Comparison of ENCODE assay signal across 7 mouse cellular contexts in the genomic region with DNA sequence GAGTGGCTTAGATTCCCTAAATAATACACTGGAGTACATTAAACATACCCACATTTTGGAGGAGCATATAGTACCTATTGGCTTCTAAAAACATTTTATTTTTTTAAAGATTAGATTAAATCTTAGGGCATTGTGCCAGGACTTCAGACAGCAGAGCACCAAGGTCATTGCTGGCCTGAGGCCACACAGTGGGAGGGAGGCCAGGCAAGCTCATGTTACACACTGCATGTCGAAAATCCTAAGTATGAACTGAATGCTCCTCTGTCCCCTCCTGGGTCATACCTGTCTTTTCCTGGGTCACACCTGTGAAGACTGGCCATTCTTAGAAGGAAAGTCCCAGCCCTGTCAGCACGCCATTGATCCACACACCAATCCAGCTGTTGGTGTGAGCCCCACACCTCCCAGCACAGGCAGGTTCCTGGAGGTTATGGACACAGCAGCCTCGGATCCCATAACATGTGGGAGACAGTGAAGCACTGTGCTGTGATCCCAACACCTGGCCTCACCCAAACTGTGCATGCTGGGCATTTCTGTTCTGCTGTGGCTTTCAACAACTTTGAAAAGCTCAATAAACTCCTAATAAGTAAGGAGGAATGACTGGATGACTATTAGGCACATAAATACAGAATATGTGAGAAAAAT.
DNase-seq lines count a peak whose midpoint lies in the region; ATAC-seq and TF ChIP-seq lines count a peak whose summit lies in the region.

No protein-coding gene starts in this region.

- no peak overlapping the region for H3K4me3 ChIP-seq in intestine, embryonic 14.5 days (ENCODE audit: low read depth, low read length)
- no peak overlapping the region for H3K4me3 ChIP-seq in intestine, postnatal 0 days (ENCODE audit: low read depth, low read length)
- no peak overlapping the region for H3K4me3 ChIP-seq in limb, embryonic 15.5 days

- WGBS in intestine, embryonic 14.5 days = 35% methylated on average over 3 of the region's 3 CpGs
- 34% methylated on average over 3 of the region's 3 CpGs for WGBS in intestine, postnatal 0 days
- 23% methylated on average over 3 of the region's 3 CpGs for WGBS in limb, embryonic 15.5 days

- H3K27me3 ChIP-seq in intestine, embryonic 14.5 days (replicated peaks; ENCODE audit: control insufficient read depth, insufficient read depth, low read length) = no peaks in the 10 kb centered on the region
- no peaks in the 10 kb centered on the region for H3K27me3 ChIP-seq in intestine, postnatal 0 days (replicated peaks; ENCODE audit: control insufficient read depth, insufficient read depth, low read length)
- H3K27me3 ChIP-seq in limb, embryonic 15.5 days = no peaks in the 10 kb centered on the region

- no peak overlapping the region for H3K9ac ChIP-seq in intestine, embryonic 14.5 days (ENCODE audit: low read length)
- H3K9ac ChIP-seq in intestine, postnatal 0 days (ENCODE audit: low read depth, low read length) = no peak overlapping the region
- H3K9ac ChIP-seq in limb, embryonic 15.5 days = no peak overlapping the region

- no peak for ATAC-seq in intestine, embryonic 14.5 days (replicated peaks; ENCODE audit: low FRiP score, low TSS enrichment, low read depth)
- no peak for ATAC-seq in intestine, postnatal 0 days
- peak; percentile 59; the same call in 1 of the 2 replicates for ATAC-seq in limb, embryonic 15.5 days (ENCODE audit: insufficient number of reproducible peaks, low FRiP score, low TSS enrichment, low read depth)

- no peaks in the 10 kb centered on the region for H3K36me3 ChIP-seq in intestine, embryonic 14.5 days (ENCODE audit: control insufficient read depth, insufficient read depth, low read length)
- peaks cover 11% of the 10 kb centered on the region; the same call in 1 of the 2 replicates for H3K36me3 ChIP-seq in intestine, postnatal 0 days (ENCODE audit: control insufficient read depth, insufficient read depth)
- H3K36me3 ChIP-seq in limb, embryonic 15.5 days = no peaks in the 10 kb centered on the region

- peaks cover 21% of the 10 kb centered on the region for H3K4me1 ChIP-seq in intestine, embryonic 14.5 days (replicated peaks; ENCODE audit: control insufficient read depth, insufficient read depth, low read length)
- H3K4me1 ChIP-seq in intestine, postnatal 0 days (replicated peaks; ENCODE audit: control insufficient read depth, insufficient read depth, low read length) = peaks cover 8% of the 10 kb centered on the region
- H3K4me1 ChIP-seq in limb, embryonic 15.5 days = peaks cover 18% of the 10 kb centered on the region

- TF ChIP-seq CTCF in intestine, postnatal 0 days (IDR thresholded peaks at IDR 0.05; ENCODE audit: low read depth) = no peak

- H3K9me3 ChIP-seq in intestine, embryonic 14.5 days (ENCODE audit: control insufficient read depth, low read length) = no peaks in the 10 kb centered on the region
- H3K9me3 ChIP-seq in intestine, postnatal 0 days (ENCODE audit: control insufficient read depth) = no peaks in the 10 kb centered on the region
- no peaks in the 10 kb centered on the region for H3K9me3 ChIP-seq in limb, embryonic 15.5 days

- no peak overlapping the region for H3K4me2 ChIP-seq in intestine, embryonic 14.5 days (ENCODE audit: low read length)
- H3K4me2 ChIP-seq in intestine, postnatal 0 days (replicated peaks; ENCODE audit: low read depth) = no peak overlapping the region
- no peak overlapping the region for H3K4me2 ChIP-seq in limb, embryonic 15.5 days

- DNase-seq in intestine, embryonic 14.5 days (ENCODE audit: low spot score) = no peak
- peak; percentile 73 for DNase-seq in adrenal gland, postnatal 25 days
- DNase-seq in kidney, adult 18-20 months = peak; percentile 59
- DNase-seq in spleen, postnatal 4 days (ENCODE audit: low spot score in 2 of 2) = no peak
- DNase-seq in right cerebral cortex, postnatal 10 days (ENCODE audit: low spot score in 2 of 2) = no peak

- H3K27ac ChIP-seq in intestine, embryonic 14.5 days (ENCODE audit: low read depth) = peak overlapping the region; percentile 89
- H3K27ac ChIP-seq in intestine, postnatal 0 days (ENCODE audit: low read depth, low read length) = no peak overlapping the region
- H3K27ac ChIP-seq in limb, embryonic 15.5 days = peak overlapping the region; percentile 35; the same call in 1 of the 2 replicates

Comparison
In these comparisons a context has a peak if more than half of its experiments do, and no peak if none do; other contexts are left out.
1. DNase-seq: peak in adrenal gland, postnatal 25 days (single experiment) and kidney, adult 18-20 months (single experiment); none in intestine, embryonic 14.5 days (single experiment), spleen, postnatal 4 days (0 of 2) and right cerebral cortex, postnatal 10 days (0 of 2).